Mouse (Mus musculus) ES-E14 (cell line): Measurements from ENCODE around the gene Tenm3.

Source experiments
- HCFC1 ChIP-seq: IDR thresholded peaks from 2 replicates; pipeline ENCODE4 v1.6.1; 2012; ENCODE audit warnings: low read length, inconsistent platforms, borderline replicate concordance; ENCODE audit not compliant: insufficient read depth
- MAFK ChIP-seq: IDR thresholded peaks from 2 replicates; pipeline ENCODE4 v1.6.1; 2014; ENCODE audit warnings: mild to moderate bottlenecking, low read depth, low read length, inconsistent platforms; ENCODE audit not compliant: insufficient read depth
- ZC3H11A ChIP-seq: IDR thresholded peaks from 2 replicates; pipeline ENCODE4 v1.6.1; 2012; ENCODE audit warnings: low read depth, mild to moderate bottlenecking, inconsistent platforms, low read length, borderline replicate concordance
- ZNF384 ChIP-seq: IDR thresholded peaks from 2 replicates; pipeline ENCODE4 v1.6.1; 2012; ENCODE audit warnings: low read depth, low read length, inconsistent platforms

GRCm38 (mm10) chr8:48765212-48765611 lies 78.5 kb downstream of the Tenm3 start:
- TF ChIP-seq ZNF384, result no peak
- TF ChIP-seq ZC3H11A, result no peak
- no peak for TF ChIP-seq MAFK
- TF ChIP-seq HCFC1, result no peak
